Mouse (Mus musculus) olfactory bulb, adult 2 months (tissue): ENCODE data around the gene Rhoq.

Experiments used
- CTCF ChIP-seq: fragments of 200-500 bp; IDR thresholded peaks from 2 replicates; pipeline ENCODE4 v1.5.1; 2012; ENCODE audit warnings: low read depth, mild to moderate bottlenecking, low read length, moderate library complexity; ENCODE audit not compliant: insufficient read depth
- POLR2A ChIP-seq: fragments of 200-500 bp; IDR thresholded peaks from 2 replicates; pipeline ENCODE4 v1.6.1; 2012; ENCODE audit warnings: mild to moderate bottlenecking, low read depth, low read length, moderate library complexity; ENCODE audit not compliant: insufficient read depth

- TF ChIP-seq CTCF: no peak
- TF ChIP-seq POLR2A: no peak
Observed at GRCm38 (mm10) chr17:86957968-86958367, 4.9 kb upstream of the Rhoq start.
